Mouse (Mus musculus) heart, adult 2 months (tissue): ENCODE results near the gene Meis1.

ENCODE experiments used
- CTCF ChIP-seq: fragments of 200-600 bp; IDR thresholded peaks from 2 replicates; pipeline ENCODE4 v1.8.1; 2022; ENCODE audit warnings: antibody characterized with exemption, mild to moderate bottlenecking, moderate library complexity
- EP300 ChIP-seq: fragments of 200-500 bp; IDR thresholded peaks from 2 replicates; pipeline ENCODE4 v1.6.1; 2011; ENCODE audit warnings: low read depth, low read length, control low read depth; ENCODE audit not compliant: insufficient read depth
- POLR2A ChIP-seq: fragments of 200-500 bp; IDR thresholded peaks from 2 replicates; pipeline ENCODE4 v1.6.1; 2011; ENCODE audit warnings: mild to moderate bottlenecking, low read depth, low read length, control low read depth; ENCODE audit not compliant: insufficient read depth

DNA sequence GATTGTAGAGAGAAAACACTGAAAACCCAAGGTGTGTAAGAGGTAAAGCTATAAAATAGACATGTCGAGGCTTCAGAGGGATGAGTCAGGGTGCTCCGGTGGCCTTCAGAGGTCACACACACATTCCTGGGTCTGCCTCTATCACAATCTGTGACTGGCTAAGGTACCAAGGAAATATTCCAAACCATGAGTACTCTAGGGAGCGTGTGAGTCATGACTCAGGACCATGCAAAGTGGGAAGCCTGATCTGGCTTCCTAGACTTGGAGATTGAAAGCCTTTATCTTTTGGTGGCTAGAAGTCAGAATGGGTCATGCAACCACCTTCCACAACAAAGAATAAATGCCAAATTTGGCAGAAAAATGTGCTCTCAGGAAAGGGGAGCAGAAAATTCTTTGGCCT is 98.1 kb downstream of the Meis1 start:
- TF ChIP-seq CTCF, result no peak
- no peak for TF ChIP-seq EP300
- TF ChIP-seq POLR2A, result no peak
